Mouse (Mus musculus) embryonic facial prominence, embryonic 13.5 days (tissue): ENCODE results near the gene Ddx39b. TPM values are rescaled to one million over a fixed set of nuclear protein-coding genes. Genes with fewer than 3 reads are reported as not detected.

Experiments used
- ATAC-seq: fragments of 200-750 bp; cut with Nextera tagmentation; 2 replicates; pipeline ENCODE4 v1.8.0; 2017; ENCODE audit warnings: low read depth; ENCODE audit not compliant: insufficient number of reproducible peaks, insufficient read depth, low FRiP score, low TSS enrichment
- H3K27ac ChIP-seq: fragments of 300-500 bp; sonication (generic); 2 replicates; pipeline ENCODE4 v1.5.1; 2015; ENCODE audit warnings: moderate library complexity, mild to moderate bottlenecking, inconsistent platforms
- H3K27me3 ChIP-seq: fragments of 300-500 bp; sonication (generic); 2 replicates; pipeline ENCODE4 v1.6.1; 2015; ENCODE audit warnings: mild to moderate bottlenecking, inconsistent platforms
- H3K36me3 ChIP-seq: fragments of 300-500 bp; sonication (generic); 2 replicates; pipeline ENCODE4 v1.6.1; 2015; ENCODE audit warnings: mild to moderate bottlenecking, inconsistent platforms
- H3K4me1 ChIP-seq: fragments of 300-500 bp; sonication (generic); 2 replicates; pipeline ENCODE4 v1.6.1; 2015; ENCODE audit warnings: inconsistent platforms
- H3K4me2 ChIP-seq: fragments of 300-500 bp; sonication (generic); 2 replicates; pipeline ENCODE4 v1.6.1; 2015; ENCODE audit warnings: moderate library complexity, mild to moderate bottlenecking, inconsistent platforms
- H3K4me3 ChIP-seq: fragments of 300-500 bp; sonication (generic); 2 replicates; pipeline ENCODE4 v1.5.1; 2015; ENCODE audit warnings: mild to moderate bottlenecking, inconsistent platforms
- H3K9ac ChIP-seq: fragments of 300-500 bp; sonication (generic); 2 replicates; pipeline ENCODE4 v1.6.1; 2015; ENCODE audit warnings: mild to moderate bottlenecking, inconsistent platforms
- H3K9me3 ChIP-seq: fragments of 300-500 bp; sonication (generic); 2 replicates; pipeline ENCODE4 v1.6.1; 2016; ENCODE audit warnings: inconsistent platforms
- WGBS: fragments of 180-500 bp; shearing (Covaris S2); methylation state at CpG from one replicate; pipeline ENCODE4 v1.1.7; 2015; ENCODE audit warnings: mixed read lengths; 5-methylcytosine and 5-hydroxymethylcytosine counted together
- microRNA-seq: library from miRNA; unstranded; fragments of <30 nt; microRNA quantifications from one replicate; pipeline ENCODE4, GENCODE M21; 2016
- polyA plus RNA-seq: library from polyadenylated mRNA; unstranded; fragments of >200 nt; fragmentation: Nextera tagmentation; extraction: Ambion mirVana; gene quantifications from 2 replicates; pipeline ENCODE4 v1.2.1, GENCODE M21; 2015

Gene Ddx39b
- polyA plus RNA-seq, 1 experiment from 2014 or later, result 543 TPM

DNA sequence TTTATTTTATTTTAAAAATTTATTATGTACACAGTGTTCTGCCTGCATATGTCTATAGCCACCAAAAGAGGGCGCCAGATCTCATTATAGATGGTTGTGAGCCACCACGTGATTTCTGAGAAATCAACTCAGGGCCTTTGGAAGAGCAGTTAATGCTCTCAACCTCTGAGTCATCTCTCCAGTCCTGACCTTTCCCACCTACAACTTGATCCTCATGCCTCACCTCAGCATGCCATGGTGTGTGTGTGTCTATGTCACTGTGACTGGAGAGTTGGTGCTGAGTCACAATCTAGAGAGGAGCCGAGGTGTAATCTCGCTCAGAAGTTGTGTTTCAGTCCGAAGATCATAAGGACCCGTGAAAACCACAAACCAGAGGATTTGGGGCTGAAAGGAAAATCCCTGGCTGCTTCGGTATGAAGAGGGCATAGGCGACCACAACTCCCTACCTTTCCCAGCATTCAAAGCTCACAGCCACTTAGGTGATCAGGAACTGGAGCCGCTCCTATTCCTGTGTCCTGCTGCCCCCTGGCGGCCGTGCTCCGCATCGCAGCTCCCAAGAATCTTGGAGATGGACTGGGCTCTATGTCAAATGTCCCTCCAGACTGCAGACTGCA lies 60.2 kb downstream of the Ddx39b start:
- Histone ChIP-seq H3K9ac (no peak overlapping the region), H3K4me1 (no peaks in the 10 kb centered on the region), H3K9me3 (no peaks in the 10 kb centered on the region), H3K27me3 (no peaks in the 10 kb centered on the region), H3K36me3 (no peaks in the 10 kb centered on the region), H3K4me2 (no peak overlapping the region), H3K4me3 (no peak overlapping the region), H3K27ac (no peak overlapping the region)
- 22% methylated on average over 13 of the region's 13 CpGs for WGBS
- no peak for ATAC-seq

DNA sequence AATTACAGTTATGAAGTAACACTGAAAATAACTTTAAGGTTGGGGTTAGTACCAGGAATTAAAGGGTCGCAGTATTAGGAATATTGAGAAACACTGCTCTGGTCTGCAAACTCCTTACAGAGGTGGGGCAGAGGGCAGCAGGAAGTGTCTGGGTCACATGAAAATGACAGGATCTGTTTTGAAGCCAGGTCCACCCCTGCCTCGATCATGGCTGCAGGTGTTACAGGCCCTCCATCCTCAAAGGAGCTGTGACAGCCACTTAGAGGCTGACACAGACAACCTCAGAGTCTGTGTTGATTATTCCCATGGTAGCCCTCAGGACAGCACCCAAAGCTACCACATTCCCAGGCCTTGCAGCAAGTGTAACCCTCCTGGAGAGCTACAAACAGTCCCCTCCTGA lies 61.7 kb downstream of the Ddx39b start:
- 69% methylated on average over 2 of the region's 2 CpGs for WGBS
- ATAC-seq, result no peak
- H3K27ac ChIP-seq, result no peak overlapping the region

More for the DNA sequence above, 61.7 kb downstream of the Ddx39b start:
- Histone ChIP-seq H3K4me1 (no peaks in the 10 kb centered on the region), H3K27me3 (peaks cover 13% of the 10 kb centered on the region; the same call in 1 of the 2 replicates), H3K9me3 (no peaks in the 10 kb centered on the region), H3K4me3 (no peak overlapping the region), H3K9ac (no peak overlapping the region), H3K4me2 (no peak overlapping the region), H3K36me3 (no peaks in the 10 kb centered on the region)

Small RNA genes within 50 kb of the gene (microRNA-seq; reads per million reads assigned to microRNA genes)
- gene Mir6973a (not detected), gene Mir6974 (not detected), gene Mir6975 (1.1 reads per million), gene Mir8094 (not detected)

Other genes starting within 250 kb of the Ddx39b start
- gene Vars, start 240.8 kb upstream of the Ddx39b start, polyA plus RNA-seq, result 102 and 112 TPM in 2 replicates
- gene Vwa7, start 225.2 kb upstream of the Ddx39b start, polyA plus RNA-seq, result 0.33 and 0.38 TPM in 2 replicates
- 14.2 and 19.5 TPM in 2 replicates for gene Sapcd1, start 213.7 kb upstream of the Ddx39b start, polyA plus RNA-seq
- 3.5 and 3.6 TPM in 2 replicates for gene Msh5, start 195.0 kb upstream of the Ddx39b start, polyA plus RNA-seq
- 243 and 254 TPM in 2 replicates for gene Clic1, start 191.8 kb upstream of the Ddx39b start, polyA plus RNA-seq
- 358 and 374 TPM in 2 replicates for gene Ddah2, start 182.7 kb upstream of the Ddx39b start, polyA plus RNA-seq
- 0.87 and 1.0 TPM in 2 replicates for gene Ly6g6c, start 176.4 kb upstream of the Ddx39b start, polyA plus RNA-seq
- 0.77 and 0.89 TPM in 2 replicates for gene Mpig6b, start 175.6 kb upstream of the Ddx39b start, polyA plus RNA-seq
- 4.3 and 4.9 TPM in 2 replicates for gene Ly6g6e, start 164.8 kb upstream of the Ddx39b start, polyA plus RNA-seq
- 0.77 and 1.3 TPM in 2 replicates for gene Ly6g6d, start 163.7 kb upstream of the Ddx39b start, polyA plus RNA-seq
- 0.18 and 0.23 TPM in 2 replicates for gene Ly6g6f, start 156.1 kb upstream of the Ddx39b start, polyA plus RNA-seq
- 89.6 and 90.1 TPM in 2 replicates for gene Abhd16a, start 152.5 kb upstream of the Ddx39b start, polyA plus RNA-seq
- gene Ly6g5c, start 133.5 kb upstream of the Ddx39b start, polyA plus RNA-seq, result not detected in 2 replicates
- 1.1 and 1.6 TPM in 2 replicates for gene Ly6g5b, start 126.3 kb upstream of the Ddx39b start, polyA plus RNA-seq
- 21.1 and 24.1 TPM in 2 replicates for gene Gpank1, start 120.3 kb upstream of the Ddx39b start, polyA plus RNA-seq
- gene Csnk2b, start 119.7 kb upstream of the Ddx39b start, polyA plus RNA-seq, result 278 and 298 TPM in 2 replicates
- 10.9 and 12.3 TPM in 2 replicates for gene D17H6S53E, start 115.4 kb upstream of the Ddx39b start, polyA plus RNA-seq
- 0.28 and 8.7 TPM in 2 replicates for gene Apom, start 109.7 kb upstream of the Ddx39b start, polyA plus RNA-seq
- 65.1 and 67.8 TPM in 2 replicates for gene Bag6, start 106.6 kb upstream of the Ddx39b start, polyA plus RNA-seq
- 193 and 244 TPM in 2 replicates for gene Prrc2a, start 76.8 kb upstream of the Ddx39b start, polyA plus RNA-seq
- gene Aif1, start 65.7 kb upstream of the Ddx39b start, polyA plus RNA-seq, result 8.1 and 9.8 TPM in 2 replicates
- gene Lst1, start 53.3 kb upstream of the Ddx39b start, polyA plus RNA-seq, result 13.1 and 16.1 TPM in 2 replicates
- 1.8 and 2.1 TPM in 2 replicates for gene Ltb, start 47.3 kb upstream of the Ddx39b start, polyA plus RNA-seq
- 0.37 TPM in 1 of 2 replicates, not detected in the other for gene Tnf, start 39.7 kb upstream of the Ddx39b start, polyA plus RNA-seq
- 0.24 TPM in 1 of 2 replicates, not detected in the other for gene Lta, start 36.4 kb upstream of the Ddx39b start, polyA plus RNA-seq
- not detected in 2 replicates for gene Gm16181, start 20.9 kb upstream of the Ddx39b start, polyA plus RNA-seq
- 3.9 and 4.1 TPM in 2 replicates for gene Atp6v1g2, start 8.1 kb upstream of the Ddx39b start, polyA plus RNA-seq
- 10.4 and 12.0 TPM in 2 replicates for gene Nfkbil1, start 6.0 kb upstream of the Ddx39b start, polyA plus RNA-seq
- gene H2-D1, start 21.0 kb downstream of the Ddx39b start, polyA plus RNA-seq, result 28.7 and 30.7 TPM in 2 replicates
- not detected in 2 replicates for gene H2-Q1, start 78.7 kb downstream of the Ddx39b start, polyA plus RNA-seq
- 1.2 TPM in 1 of 2 replicates, not detected in the other for gene H2-Q2, start 100.5 kb downstream of the Ddx39b start, polyA plus RNA-seq
- 1.6 and 2.1 TPM in 2 replicates for gene H2-Q4, start 137.9 kb downstream of the Ddx39b start, polyA plus RNA-seq
- gene H2-Q6, start 183.1 kb downstream of the Ddx39b start, polyA plus RNA-seq, result 0.28 and 0.55 TPM in 2 replicates
- gene H2-Q7, start 197.4 kb downstream of the Ddx39b start, polyA plus RNA-seq, result 1.6 and 3.3 TPM in 2 replicates
- 0.14 and 5.4 TPM in 2 replicates for gene H2-Q10, start 228.3 kb downstream of the Ddx39b start, polyA plus RNA-seq